Mouse (Mus musculus): ENCODE measurements around the gene Lypd8. TPM values are rescaled to one million over a fixed set of nuclear protein-coding genes. Genes with fewer than 3 reads are reported as not detected.
A peak's percentile ranks its signal among the peaks of the same experiment; 100 is the strongest.

Gene Lypd8
- total and polyA plus RNA-seq, 2 experiments from 2014 or later, result not detected

DNA sequence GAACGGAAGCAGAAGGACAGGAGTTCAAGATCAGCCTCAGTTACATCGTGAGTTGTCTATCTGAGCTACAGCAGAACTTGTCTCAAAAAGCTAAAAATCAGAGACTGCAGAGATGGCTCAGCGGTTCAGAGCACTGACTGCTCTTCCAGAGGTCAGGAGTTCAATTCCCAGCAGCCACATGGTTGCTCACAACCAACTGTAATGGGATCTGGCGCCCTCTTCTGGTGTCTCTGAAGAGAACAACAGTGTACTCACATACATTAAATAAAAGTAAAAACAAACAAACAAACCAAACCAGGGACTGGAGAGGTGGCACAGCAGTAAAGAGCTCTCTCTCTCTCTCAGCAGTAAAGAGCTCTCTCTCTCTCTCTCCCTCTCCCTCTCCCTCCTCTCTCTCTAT lies 28.2 kb upstream of the Lypd8 start:
- Histone ChIP-seq H3K9ac (no peak overlapping the region), H3K9me3 (ENCODE audit: low read length) (no peaks in the 10 kb centered on the region), H3K27ac (ENCODE audit: low read depth, low read length) (no peak overlapping the region), H3K4me2 (ENCODE audit: low read depth) (no peak overlapping the region), H3K36me3 (ENCODE audit: insufficient read depth) (peaks cover 26% of the 10 kb centered on the region), H3K4me1 (ENCODE audit: insufficient read depth) (no peaks in the 10 kb centered on the region), H3K4me3 (ENCODE audit: low read depth, low read length) (no peak overlapping the region), H3K27me3 (ENCODE audit: insufficient read depth, low read length) (no peaks in the 10 kb centered on the region)
- no peak for DNase-seq
- WGBS, result 78% methylated on average over 4 of the region's 4 CpGs
- ATAC-seq, result no peak
- peak; percentile 31 for TF ChIP-seq CTCF (IDR thresholded peaks at IDR 0.05; ENCODE audit: low read depth)

DNA sequence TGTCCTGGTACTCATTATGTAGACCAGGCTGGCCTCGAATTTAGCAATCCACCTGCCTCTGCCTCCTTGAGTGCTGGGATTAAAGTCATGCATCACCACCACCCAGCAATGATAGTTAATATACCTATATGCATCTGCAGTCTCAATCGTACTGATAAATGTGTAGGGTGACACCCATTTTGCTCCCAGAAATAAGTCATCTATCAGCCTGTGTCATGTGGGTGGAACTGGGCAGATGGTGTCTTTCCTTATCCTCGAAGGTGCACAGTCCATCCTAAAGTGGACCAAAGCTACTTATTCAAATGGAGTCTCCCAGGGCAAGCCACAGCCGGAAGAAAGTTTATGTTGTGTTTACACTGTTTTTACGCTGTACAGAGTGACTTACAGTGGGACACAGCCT lies 27.7 kb upstream of the Lypd8 start:
- 91% methylated on average over 5 of the region's 5 CpGs for WGBS

DNA sequence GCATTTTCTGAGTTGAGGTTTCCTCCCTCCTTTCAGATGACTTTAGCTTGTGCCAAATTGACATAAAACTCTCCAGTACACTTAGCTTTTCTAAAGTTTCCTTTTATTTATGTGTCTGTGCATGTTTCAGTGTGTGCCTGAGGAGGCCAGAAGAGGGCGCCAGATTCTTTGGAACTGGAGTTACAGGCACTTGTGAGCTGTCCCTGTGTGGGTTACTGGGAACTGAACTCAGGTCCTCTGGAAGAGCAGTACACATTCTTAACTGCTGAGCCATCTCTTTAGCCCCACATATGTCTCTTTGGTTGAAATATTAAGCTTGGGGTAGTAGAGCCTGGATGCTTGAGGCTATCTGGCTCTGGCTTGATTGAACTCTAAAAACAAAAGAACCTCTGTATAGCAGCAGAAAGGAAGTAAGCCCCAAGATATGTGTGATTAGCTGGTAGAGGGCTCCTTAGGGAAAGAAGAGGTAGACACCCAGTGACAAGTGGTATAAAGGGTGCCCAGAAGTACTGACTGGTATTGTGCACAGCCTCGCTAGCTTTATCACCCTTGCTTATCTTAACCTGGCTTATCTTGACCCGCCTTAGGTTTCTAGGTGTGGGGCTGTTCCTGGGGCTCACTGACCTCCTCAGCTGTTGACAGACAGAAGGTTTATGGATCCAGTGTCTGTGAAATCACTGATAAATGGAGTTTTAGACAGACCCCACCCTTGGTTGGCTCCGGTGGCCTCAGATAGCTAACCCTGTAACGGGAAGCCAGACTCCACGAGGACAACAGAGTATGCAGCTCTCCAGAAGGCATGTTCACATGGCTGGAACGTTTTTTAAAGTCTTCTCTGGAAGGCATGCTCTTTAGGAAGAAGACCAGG lies 25.9 kb upstream of the Lypd8 start:
- Histone ChIP-seq H3K4me1 (ENCODE audit: insufficient read depth) (no peaks in the 10 kb centered on the region), H3K4me3 (ENCODE audit: low read depth, low read length) (no peak overlapping the region), H3K27ac (ENCODE audit: low read depth, low read length) (no peak overlapping the region), H3K9ac (no peak overlapping the region), H3K36me3 (ENCODE audit: insufficient read depth) (peaks cover 4% of the 10 kb centered on the region), H3K27me3 (ENCODE audit: insufficient read depth, low read length) (no peaks in the 10 kb centered on the region), H3K4me2 (ENCODE audit: low read depth) (no peak overlapping the region), H3K9me3 (ENCODE audit: low read length) (no peaks in the 10 kb centered on the region)
- DNase-seq (no peak), ATAC-seq (no peak)
- WGBS, result 69% methylated on average over 7 of the region's 7 CpGs
- TF ChIP-seq CTCF (IDR thresholded peaks at IDR 0.05; ENCODE audit: low read depth), result peak; percentile 14; the same call in 1 of the 2 replicates

More for the DNA sequence above, 27.7 kb upstream of the Lypd8 start:
- H3K9ac ChIP-seq, result no peak overlapping the region
- H3K4me1 ChIP-seq (ENCODE audit: insufficient read depth), result no peaks in the 10 kb centered on the region
- no peak overlapping the region for H3K27ac ChIP-seq (ENCODE audit: low read depth, low read length)
- H3K4me3 ChIP-seq (ENCODE audit: low read depth, low read length), result no peak overlapping the region
- H3K4me2 ChIP-seq (ENCODE audit: low read depth), result no peak overlapping the region
- no peak for ATAC-seq
- peaks cover 21% of the 10 kb centered on the region for H3K36me3 ChIP-seq (ENCODE audit: insufficient read depth)
- no peak for DNase-seq
- H3K27me3 ChIP-seq (ENCODE audit: insufficient read depth, low read length), result no peaks in the 10 kb centered on the region
- no peaks in the 10 kb centered on the region for H3K9me3 ChIP-seq (ENCODE audit: low read length)
- TF ChIP-seq CTCF (IDR thresholded peaks at IDR 0.05; ENCODE audit: low read depth), result no peak

DNA sequence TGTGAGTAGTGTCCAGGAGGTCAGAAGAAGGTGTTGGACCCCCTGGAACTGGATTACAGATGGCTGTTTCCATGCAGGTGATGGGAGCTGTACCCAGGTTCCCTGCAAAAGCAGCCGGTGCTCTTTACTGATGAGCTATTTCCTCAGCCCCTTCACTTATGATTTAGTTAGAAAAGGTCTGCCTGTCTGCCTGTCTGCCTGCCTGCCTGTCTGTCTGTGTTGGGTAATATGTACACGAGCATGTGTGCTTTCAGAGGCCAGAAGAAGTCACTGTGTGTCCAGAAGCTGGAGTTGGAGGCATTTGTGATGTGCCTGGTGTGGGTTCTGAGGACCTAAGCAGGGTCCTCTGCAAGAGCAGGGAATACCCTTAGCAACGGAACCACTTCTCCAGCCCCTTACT lies 25.1 kb upstream of the Lypd8 start:
- Histone ChIP-seq H3K4me1 (ENCODE audit: insufficient read depth) (no peaks in the 10 kb centered on the region), H3K36me3 (ENCODE audit: insufficient read depth) (no peaks in the 10 kb centered on the region), H3K9me3 (ENCODE audit: low read length) (no peaks in the 10 kb centered on the region), H3K9ac (no peak overlapping the region), H3K4me3 (ENCODE audit: low read depth, low read length) (no peak overlapping the region), H3K27ac (ENCODE audit: low read depth, low read length) (no peak overlapping the region), H3K27me3 (ENCODE audit: insufficient read depth, low read length) (no peaks in the 10 kb centered on the region), H3K4me2 (ENCODE audit: low read depth) (no peak overlapping the region)
- no peak for TF ChIP-seq CTCF (IDR thresholded peaks at IDR 0.05; ENCODE audit: low read depth)
- ATAC-seq, result no peak
- no peak for DNase-seq
- 80% methylated on average over 3 of the region's 3 CpGs for WGBS

DNA sequence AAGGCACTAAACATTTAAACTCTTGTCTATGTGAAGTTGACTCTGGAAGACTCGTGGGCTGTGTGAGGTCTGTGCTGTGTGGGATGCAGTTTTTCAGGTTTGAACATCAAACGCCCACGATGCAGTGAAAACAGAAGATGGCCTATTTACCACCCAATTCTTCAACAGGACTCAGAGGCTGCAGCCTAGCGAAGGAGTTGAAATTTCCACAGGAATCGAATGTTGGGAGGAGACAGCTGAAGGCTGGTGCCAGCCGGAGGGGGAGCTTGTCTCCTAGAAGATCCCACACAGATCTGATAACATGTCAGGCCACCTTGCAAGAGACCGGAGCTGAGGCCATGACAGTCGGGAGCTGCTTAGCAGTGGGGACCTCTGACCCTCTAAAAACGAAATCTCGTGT lies 24.4 kb upstream of the Lypd8 start:
- WGBS, result 78% methylated on average over 10 of the region's 10 CpGs
- H3K9ac ChIP-seq, result no peak overlapping the region
- no peak overlapping the region for H3K27ac ChIP-seq (ENCODE audit: low read depth, low read length)
- no peaks in the 10 kb centered on the region for H3K4me1 ChIP-seq (ENCODE audit: insufficient read depth)
- H3K36me3 ChIP-seq (ENCODE audit: insufficient read depth), result no peaks in the 10 kb centered on the region
- TF ChIP-seq CTCF (IDR thresholded peaks at IDR 0.05; ENCODE audit: low read depth), result no peak
- DNase-seq, result no peak
- H3K9me3 ChIP-seq (ENCODE audit: low read length), result no peaks in the 10 kb centered on the region
- no peak overlapping the region for H3K4me2 ChIP-seq (ENCODE audit: low read depth)
- H3K27me3 ChIP-seq (ENCODE audit: insufficient read depth, low read length), result no peaks in the 10 kb centered on the region
- no peak for ATAC-seq
- no peak overlapping the region for H3K4me3 ChIP-seq (ENCODE audit: low read depth, low read length)

DNA sequence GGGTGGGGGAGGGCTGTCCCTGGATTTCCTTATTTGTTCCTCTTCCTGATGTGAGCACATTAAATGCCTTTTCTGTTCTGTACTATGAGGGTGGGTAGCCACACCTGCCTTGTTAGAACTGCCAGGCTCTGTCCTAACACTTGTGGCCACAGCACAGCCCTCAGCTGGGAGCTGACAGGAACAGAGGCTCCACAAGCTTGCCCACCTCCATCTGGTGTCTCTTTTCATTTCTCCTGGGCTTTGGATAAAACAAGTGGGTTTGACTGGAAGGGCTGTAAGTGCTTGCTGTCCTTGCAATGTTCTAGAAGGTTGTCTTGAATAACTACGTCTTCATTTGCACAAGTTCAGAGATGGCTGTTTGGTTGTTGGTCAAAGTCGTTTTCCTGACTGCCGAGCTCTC lies 23.9 kb upstream of the Lypd8 start:
- ATAC-seq, result no peak
- Histone ChIP-seq H3K27ac (ENCODE audit: low read depth, low read length) (no peak overlapping the region), H3K4me2 (ENCODE audit: low read depth) (no peak overlapping the region), H3K27me3 (ENCODE audit: insufficient read depth, low read length) (no peaks in the 10 kb centered on the region), H3K9ac (no peak overlapping the region), H3K36me3 (ENCODE audit: insufficient read depth) (no peaks in the 10 kb centered on the region), H3K9me3 (ENCODE audit: low read length) (no peaks in the 10 kb centered on the region), H3K4me3 (ENCODE audit: low read depth, low read length) (no peak overlapping the region), H3K4me1 (ENCODE audit: insufficient read depth) (no peaks in the 10 kb centered on the region)
- DNase-seq, result no peak
- TF ChIP-seq CTCF (IDR thresholded peaks at IDR 0.05; ENCODE audit: low read depth), result no peak
- 82% methylated on average over 3 of the region's 3 CpGs for WGBS

GRCm38 (mm10) chr11:58357042-58357441 lies 21.8 kb upstream of the Lypd8 start:
- WGBS, result 90% methylated on average over 3 of the region's 3 CpGs

More at GRCm38 (mm10) chr11:58357042-58357441, 21.8 kb upstream of the Lypd8 start:
- H3K4me1 ChIP-seq (ENCODE audit: insufficient read depth), result no peaks in the 10 kb centered on the region
- ATAC-seq, result no peak
- H3K27ac ChIP-seq (ENCODE audit: low read depth, low read length), result no peak overlapping the region
- no peaks in the 10 kb centered on the region for H3K9me3 ChIP-seq (ENCODE audit: low read length)
- no peaks in the 10 kb centered on the region for H3K36me3 ChIP-seq (ENCODE audit: insufficient read depth)
- H3K4me3 ChIP-seq (ENCODE audit: low read depth, low read length), result no peak overlapping the region
- H3K9ac ChIP-seq, result no peak overlapping the region
- H3K27me3 ChIP-seq (ENCODE audit: insufficient read depth, low read length), result no peaks in the 10 kb centered on the region
- DNase-seq, result no peak
- no peak overlapping the region for H3K4me2 ChIP-seq (ENCODE audit: low read depth)
- no peak for TF ChIP-seq CTCF (IDR thresholded peaks at IDR 0.05; ENCODE audit: low read depth)

Measured in forebrain, postnatal 0 days (tissue).